Mouse (Mus musculus) limb, embryonic 14.5 days (tissue): ENCODE data around the gene Ctla4. TPM values are rescaled to one million over a fixed set of nuclear protein-coding genes. Genes with fewer than 3 reads are reported as not detected.

Experiments
- ATAC-seq: fragments of 200-750 bp; cut with Nextera tagmentation; 2 replicates; pipeline ENCODE4 v1.8.0; 2017; ENCODE audit warnings: low read depth, moderate number of reproducible peaks, moderate TSS enrichment; ENCODE audit not compliant: low FRiP score
- DNase-seq: peaks from one replicate; pipeline ENCODE4 v3.0.0-alpha.2; 2015; ENCODE audit warnings: low spot score
- H3K27ac ChIP-seq: fragments of 300-500 bp; sonication (generic); replicated peaks from 2 replicates; pipeline ENCODE4 v1.5.1; 2014; ENCODE audit warnings: low read depth, mild to moderate bottlenecking, low read length, moderate library complexity, mixed read lengths
- H3K27me3 ChIP-seq: fragments of 300-500 bp; sonication (generic); 2 replicates; pipeline ENCODE4 v1.6.1; 2014; ENCODE audit warnings: low read length, mixed read lengths; ENCODE audit not compliant: control insufficient read depth, insufficient read depth
- H3K36me3 ChIP-seq: fragments of 300-500 bp; sonication (generic); 2 replicates; pipeline ENCODE4 v1.6.1; 2014; ENCODE audit warnings: mild to moderate bottlenecking, low read length, moderate library complexity, mixed read lengths; ENCODE audit not compliant: control insufficient read depth, insufficient read depth
- H3K4me1 ChIP-seq: fragments of 300-500 bp; sonication (generic); 2 replicates; pipeline ENCODE4 v1.6.1; 2014; ENCODE audit warnings: antibody characterized with exemption, low read length, mixed read lengths; ENCODE audit not compliant: control insufficient read depth, insufficient read depth
- H3K4me2 ChIP-seq: fragments of 300-500 bp; sonication (generic); replicated peaks from 2 replicates; pipeline ENCODE4 v1.6.1; 2014; ENCODE audit warnings: low read depth, mild to moderate bottlenecking, low read length, moderate library complexity; ENCODE audit not compliant: severe bottlenecking
- H3K4me3 ChIP-seq: fragments of 300-500 bp; sonication (generic); replicated peaks from 2 replicates; pipeline ENCODE4 v1.5.1; 2014; ENCODE audit warnings: low read length
- H3K9ac ChIP-seq: fragments of 300-500 bp; sonication (generic); 2 replicates; pipeline ENCODE4 v1.6.1; 2014; ENCODE audit warnings: mild to moderate bottlenecking, low read depth, low read length, moderate library complexity; ENCODE audit not compliant: severe bottlenecking
- H3K9me3 ChIP-seq: fragments of 300-500 bp; sonication (generic); 2 replicates; pipeline ENCODE4 v1.6.1; 2016; ENCODE audit warnings: low read length; ENCODE audit not compliant: control insufficient read depth
- POLR2A ChIP-seq: fragments of 200-500 bp; IDR thresholded peaks from 2 replicates; pipeline ENCODE4 v1.8.0; 2012; ENCODE audit warnings: inconsistent platforms, mild to moderate bottlenecking, moderate library complexity, borderline replicate concordance; ENCODE audit not compliant: insufficient read depth, insufficient read length; ENCODE audit errors: extremely low read depth
- WGBS: fragments of 180-500 bp; shearing (Covaris S2); extraction: QIAGEN DNeasy Blood & Tissue Kit; methylation state at CpG from one replicate; pipeline ENCODE4 v1.1.7; 2014; 5-methylcytosine and 5-hydroxymethylcytosine counted together
- polyA plus RNA-seq, 2 experiments: library from polyadenylated mRNA; depleted of rRNA in 1 of 2; stranded (reverse) in 1 of 2; unstranded in 1 of 2; fragments of >200 nt; fragmentation: Nextera tagmentation in 1 of 2; extraction: Ambion mirVana in 1 of 2; gene quantifications; 2 replicates each; pipeline versions ENCODE4 v1.2.1 to v1.2.3; 2012 to 2014

Gene Ctla4
- polyA plus RNA-seq, 2 experiments, result 0.26 to 0.34 TPM

GRCm38 (mm10) chr1:60956196-60956595 lies 69.4 kb downstream of the Ctla4 start:
- no peak overlapping the region for H3K4me3 ChIP-seq
- no peaks in the 10 kb centered on the region for H3K27me3 ChIP-seq
- H3K9ac ChIP-seq, result no peak overlapping the region
- 84% methylated on average over 6 of the region's 6 CpGs for WGBS
- DNase-seq, result no peak
- no peaks in the 10 kb centered on the region for H3K36me3 ChIP-seq
- H3K9me3 ChIP-seq, result no peaks in the 10 kb centered on the region
- no peak overlapping the region for H3K27ac ChIP-seq
- no peak overlapping the region for H3K4me2 ChIP-seq
- no peak for ATAC-seq
- TF ChIP-seq POLR2A, result no peak
- H3K4me1 ChIP-seq, result no peaks in the 10 kb centered on the region

- WGBS, result 89% methylated on average over 1 of the region's 1 CpGs
- no peak for ATAC-seq
- Histone ChIP-seq H3K9me3 (no peaks in the 10 kb centered on the region), H3K27me3 (no peaks in the 10 kb centered on the region), H3K4me3 (no peak overlapping the region), H3K9ac (no peak overlapping the region), H3K4me2 (no peak overlapping the region), H3K36me3 (no peaks in the 10 kb centered on the region), H3K27ac (no peak overlapping the region), H3K4me1 (no peaks in the 10 kb centered on the region)
- TF ChIP-seq POLR2A, result no peak
- DNase-seq, result no peak
Observed at GRCm38 (mm10) chr1:60958287-60958686, 71.5 kb downstream of the Ctla4 start.

- WGBS, result 78% methylated on average over 4 of the region's 4 CpGs
- no peak overlapping the region for H3K27ac ChIP-seq
- H3K9me3 ChIP-seq, result no peaks in the 10 kb centered on the region
- H3K9ac ChIP-seq, result no peak overlapping the region
- no peak for DNase-seq
- H3K4me1 ChIP-seq, result no peaks in the 10 kb centered on the region
- ATAC-seq, result no peak
- H3K4me2 ChIP-seq, result no peak overlapping the region
- TF ChIP-seq POLR2A, result no peak
- H3K36me3 ChIP-seq, result no peaks in the 10 kb centered on the region
- no peak overlapping the region for H3K4me3 ChIP-seq
- no peaks in the 10 kb centered on the region for H3K27me3 ChIP-seq
Observed at GRCm38 (mm10) chr1:60959246-60959645, 72.4 kb downstream of the Ctla4 start.

GRCm38 (mm10) chr1:60960451-60960850 lies 73.7 kb downstream of the Ctla4 start:
- H3K36me3 ChIP-seq, result no peaks in the 10 kb centered on the region
- WGBS, result 88% methylated on average over 11 of the region's 11 CpGs
- TF ChIP-seq POLR2A, result no peak
- no peaks in the 10 kb centered on the region for H3K9me3 ChIP-seq
- no peaks in the 10 kb centered on the region for H3K4me1 ChIP-seq
- H3K9ac ChIP-seq, result no peak overlapping the region
- no peak overlapping the region for H3K4me2 ChIP-seq
- no peak overlapping the region for H3K4me3 ChIP-seq
- no peak overlapping the region for H3K27ac ChIP-seq
- no peak for ATAC-seq
- no peak for DNase-seq
- no peaks in the 10 kb centered on the region for H3K27me3 ChIP-seq

- no peak overlapping the region for H3K9ac ChIP-seq
- H3K4me3 ChIP-seq, result no peak overlapping the region
- no peak overlapping the region for H3K4me2 ChIP-seq
- no peak for TF ChIP-seq POLR2A
- DNase-seq (peak; percentile 86), ATAC-seq (peak; percentile 55; the same call in 1 of the 2 replicates)
- H3K36me3 ChIP-seq, result no peaks in the 10 kb centered on the region
- H3K27me3 ChIP-seq, result no peaks in the 10 kb centered on the region
- WGBS, result 17% methylated on average over 4 of the region's 4 CpGs
- H3K9me3 ChIP-seq, result no peaks in the 10 kb centered on the region
- no peak overlapping the region for H3K27ac ChIP-seq
- H3K4me1 ChIP-seq, result no peaks in the 10 kb centered on the region
Observed at GRCm38 (mm10) chr1:60961080-60961479, 74.3 kb downstream of the Ctla4 start.

GRCm38 (mm10) chr1:60962095-60962494 lies 75.3 kb downstream of the Ctla4 start:
- H3K4me3 ChIP-seq, result no peak overlapping the region
- H3K27me3 ChIP-seq, result no peaks in the 10 kb centered on the region
- H3K9me3 ChIP-seq, result no peaks in the 10 kb centered on the region
- TF ChIP-seq POLR2A, result no peak
- no peaks in the 10 kb centered on the region for H3K36me3 ChIP-seq
- no peak overlapping the region for H3K27ac ChIP-seq
- no peaks in the 10 kb centered on the region for H3K4me1 ChIP-seq
- H3K4me2 ChIP-seq, result no peak overlapping the region
- H3K9ac ChIP-seq, result no peak overlapping the region
- ATAC-seq (no peak), DNase-seq (no peak)
- 84% methylated on average over 4 of the region's 4 CpGs for WGBS

Other genes with a start within 250 kb of the Ctla4 start
- 0.24 and 0.45 TPM in 2 replicates for gene Cd28, start 170.2 kb upstream of the Ctla4 start, polyA plus RNA-seq (2012; rRNA removed)
- gene Cd28, start 170.2 kb upstream of the Ctla4 start, polyA plus RNA-seq (2014; fragmentation: Nextera tagmentation; extraction: Ambion mirVana), result 0.25 and 0.57 TPM in 2 replicates
- 0.54 and 0.62 TPM in 2 replicates for gene Icos, start 90.9 kb downstream of the Ctla4 start, polyA plus RNA-seq (2012; rRNA removed)
- 0.65 and 0.77 TPM in 2 replicates for gene Icos, start 90.9 kb downstream of the Ctla4 start, polyA plus RNA-seq (2014; fragmentation: Nextera tagmentation; extraction: Ambion mirVana)